Mouse (Mus musculus) cerebellum, adult 2 months (tissue): ENCODE measurements around the gene Adcyap1. TPM values are rescaled to one million over a fixed set of nuclear protein-coding genes. Genes with fewer than 3 reads are reported as not detected.

Experiments used
- DNase-seq, 2 experiments: peaks; one replicate each; pipeline ENCODE4 v3.0.0; 2021
- H3K27ac ChIP-seq: fragments of 200-500 bp; 2 replicates; pipeline ENCODE4 v1.5.1; 2012; ENCODE audit warnings: low read length, control low read depth, inconsistent platforms; ENCODE audit not compliant: insufficient read depth
- H3K27me3 ChIP-seq: fragments of 200-500 bp; 2 replicates; pipeline ENCODE4 v1.6.1; 2012; ENCODE audit warnings: inconsistent platforms, mild to moderate bottlenecking, low read length, moderate library complexity; ENCODE audit not compliant: control insufficient read depth, insufficient read depth
- H3K4me1 ChIP-seq: fragments of 200-500 bp; 2 replicates; pipeline ENCODE4 v1.6.1; 2011; ENCODE audit warnings: low read length; ENCODE audit not compliant: control insufficient read depth, insufficient read depth
- H3K4me3 ChIP-seq: fragments of 200-500 bp; replicated peaks from 2 replicates; pipeline ENCODE3; 2011; ENCODE audit warnings: mild to moderate bottlenecking, low read depth, low read length, control low read depth; ENCODE audit not compliant: insufficient read depth
- CTCF ChIP-seq: fragments of 200-500 bp; IDR thresholded peaks from 2 replicates; pipeline ENCODE4 v1.5.1; 2011; ENCODE audit warnings: low read depth, mild to moderate bottlenecking, control low read depth, low read length, moderate library complexity, borderline replicate concordance; ENCODE audit not compliant: insufficient read depth
- POLR2A ChIP-seq: fragments of 200-500 bp; IDR thresholded peaks from 2 replicates; pipeline ENCODE4 v1.6.1; 2011; ENCODE audit warnings: low read length, control low read depth, borderline replicate concordance; ENCODE audit not compliant: insufficient read depth
- WGBS: fragments of 180-500 bp; shearing (Covaris S2); methylation state at CpG from one replicate; pipeline ENCODE4 v1.1.7; 2018; 5-methylcytosine and 5-hydroxymethylcytosine counted together
- polyA plus RNA-seq: library from polyadenylated mRNA; depleted of rRNA; stranded (reverse); fragments of >200 nt; gene quantifications from 2 replicates; pipeline ENCODE4 v1.2.3, GENCODE M21; 2012; rRNA removed

The Adcyap1 gene
- 19.1 and 23.2 TPM in 2 replicates for polyA plus RNA-seq

DNA sequence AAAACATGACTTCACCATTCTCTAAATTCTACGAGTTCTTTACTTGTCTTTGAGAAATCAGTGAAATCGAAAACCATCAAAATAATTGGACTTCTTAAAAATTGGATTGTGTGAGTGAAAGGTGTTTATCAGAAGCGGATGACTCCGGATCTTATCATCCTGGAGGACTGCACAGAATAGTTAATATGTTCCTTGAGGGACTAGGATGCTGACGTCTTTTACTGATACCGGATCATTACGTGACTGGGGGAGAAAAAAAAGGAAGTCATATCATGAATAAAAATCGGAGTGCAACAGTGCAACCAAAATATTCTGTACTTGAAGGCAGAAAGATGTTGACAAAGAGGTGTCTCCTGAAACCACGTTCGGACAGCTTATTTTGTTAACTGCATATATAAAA lies at the start of gene Adcyap1:
TSS of gene Adcyap1 (plus strand) at position 301 of the 400 bp plus-strand sequence.
- Histone ChIP-seq H3K4me1 (no peaks in the 10 kb centered on the region), H3K27ac (no peak within 1 kb of the TSS), H3K4me3 (no peak within 1 kb of the TSS), H3K27me3 (peaks cover 5% of the 10 kb centered on the region; the same call in 1 of the 2 replicates)
- WGBS: 31% methylated on average over 10 of the region's 10 CpGs
- DNase-seq: no peak
- TF ChIP-seq POLR2A: no peak
- TF ChIP-seq CTCF: no peak

- peak; percentile 25 to 51 for DNase-seq
- Histone ChIP-seq H3K27ac (no peak overlapping the region), H3K27me3 (no peaks in the 10 kb centered on the region), H3K4me1 (no peaks in the 10 kb centered on the region), H3K4me3 (no peak overlapping the region)
- TF ChIP-seq POLR2A (no peak), CTCF (peak; percentile 61; the same call in 1 of the 2 replicates)
- 26% methylated on average over 1 of the region's 1 CpGs for WGBS
Observed at GRCm38 (mm10) chr17:93158280-93158851, 40.5 kb upstream of the Adcyap1 start.

DNA sequence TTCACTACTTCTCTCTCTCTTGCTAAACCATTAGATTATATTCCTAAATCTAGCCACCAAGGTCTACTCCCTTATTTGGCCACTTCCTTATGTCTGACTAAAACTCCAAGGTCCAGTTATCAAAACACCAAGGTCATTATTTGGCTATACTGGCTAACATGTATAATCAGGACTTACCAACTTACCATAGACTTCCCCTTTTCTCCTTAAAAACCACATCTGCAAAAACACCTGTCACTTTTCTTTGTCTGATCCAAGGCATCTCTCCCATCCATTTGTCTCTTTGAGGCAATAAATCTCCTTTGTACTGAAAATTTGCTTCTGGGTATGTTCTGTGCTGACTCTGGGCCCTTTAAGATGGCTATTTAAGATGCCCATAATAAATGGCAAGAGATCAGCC lies 29.2 kb upstream of the Adcyap1 start:
- Histone ChIP-seq H3K4me3 (no peak overlapping the region), H3K27me3 (no peaks in the 10 kb centered on the region), H3K4me1 (no peaks in the 10 kb centered on the region), H3K27ac (no peak overlapping the region)
- no peak for TF ChIP-seq POLR2A
- no peak for TF ChIP-seq CTCF
- no peak for DNase-seq

DNA sequence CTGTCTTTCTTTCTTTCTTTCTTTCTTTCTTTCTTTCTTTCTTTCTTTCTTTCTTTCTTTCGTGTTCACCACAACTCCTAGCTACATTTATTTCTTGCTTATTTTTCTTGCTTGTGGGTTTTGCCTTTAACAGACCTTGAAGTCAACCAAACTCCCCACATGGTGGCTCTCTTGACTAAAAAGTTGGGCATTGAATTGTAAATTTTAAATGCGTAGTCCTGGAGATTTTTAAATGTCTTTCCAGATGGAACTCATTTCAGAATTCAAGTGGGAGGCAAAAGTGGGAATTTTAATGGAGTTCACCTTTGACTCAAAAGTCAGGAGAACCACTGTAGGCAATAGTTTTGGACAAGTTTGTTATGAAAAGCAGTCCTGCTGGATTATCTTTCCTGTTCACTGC lies 2.0 kb upstream of the Adcyap1 start:
- H3K4me3 ChIP-seq: no peak overlapping the region
- peaks cover 4% of the 10 kb centered on the region; the same call in 1 of the 2 replicates for H3K27me3 ChIP-seq
- 31% methylated on average over 2 of the region's 2 CpGs for WGBS
- no peak for TF ChIP-seq CTCF
- TF ChIP-seq POLR2A: no peak
- no peak for DNase-seq
- H3K4me1 ChIP-seq: no peaks in the 10 kb centered on the region
- no peak overlapping the region for H3K27ac ChIP-seq

DNA sequence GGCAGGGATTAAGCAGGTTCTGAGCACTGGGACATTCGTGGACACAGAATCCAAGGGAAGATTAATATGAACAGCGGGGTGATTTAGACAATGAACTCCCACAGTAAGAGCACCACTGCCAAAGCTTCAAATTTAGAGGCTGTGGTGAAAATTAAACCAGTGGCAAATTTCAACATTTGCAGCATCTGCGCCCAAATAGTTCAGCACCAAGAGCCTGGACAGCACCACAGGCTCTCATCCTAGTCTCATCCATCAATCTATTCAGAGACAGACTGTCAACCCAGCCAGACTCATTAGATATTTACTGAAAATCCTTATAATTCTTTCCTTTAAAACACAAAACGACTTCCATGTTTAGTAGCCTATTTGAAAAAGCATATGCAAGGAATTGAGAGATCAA lies 604 bp upstream of the Adcyap1 start:
- Histone ChIP-seq H3K27ac (no peak overlapping the region), H3K4me3 (no peak overlapping the region), H3K27me3 (peaks cover 4% of the 10 kb centered on the region; the same call in 1 of the 2 replicates), H3K4me1 (no peaks in the 10 kb centered on the region)
- 44% methylated on average over 4 of the region's 4 CpGs for WGBS
- DNase-seq: no peak
- TF ChIP-seq POLR2A: no peak
- no peak for TF ChIP-seq CTCF

- peaks cover 5% of the 10 kb centered on the region; the same call in 1 of the 2 replicates for H3K27me3 ChIP-seq
Observed at GRCm38 (mm10) chr17:93199218-93199617, 401 bp downstream of the Adcyap1 start.

GRCm38 (mm10) chr17:93199747-93200146 lies 930 bp downstream of the Adcyap1 start:
- no peak overlapping the region for H3K4me3 ChIP-seq
- H3K27me3 ChIP-seq: peaks cover 6% of the 10 kb centered on the region; the same call in 1 of the 2 replicates
- WGBS: 7% methylated on average over 9 of the region's 9 CpGs
- no peak for DNase-seq
- no peak overlapping the region for H3K27ac ChIP-seq
- TF ChIP-seq CTCF: no peak
- no peak for TF ChIP-seq POLR2A
- no peaks in the 10 kb centered on the region for H3K4me1 ChIP-seq

More at GRCm38 (mm10) chr17:93199218-93199617, 401 bp downstream of the Adcyap1 start:
- Histone ChIP-seq H3K4me1 (no peaks in the 10 kb centered on the region), H3K4me3 (no peak overlapping the region), H3K27ac (no peak overlapping the region)
- WGBS: under 1% methylated on average over 15 of the region's 15 CpGs
- TF ChIP-seq CTCF: no peak
- no peak for TF ChIP-seq POLR2A
- no peak for DNase-seq
